Mouse (Mus musculus) hindbrain, embryonic 10.5 days (tissue): ENCODE data around the gene Sart1. TPM values are rescaled to one million over a fixed set of nuclear protein-coding genes. Genes with fewer than 3 reads are reported as not detected.

Source experiments
- DNase-seq: peaks from one replicate; pipeline ENCODE4 v3.0.0-alpha.2; 2017; ENCODE audit warnings: low spot score
- H3K27ac ChIP-seq: fragments of 300-500 bp; sonication (generic); 2 replicates; pipeline ENCODE4 v1.5.1; 2016; ENCODE audit warnings: mild to moderate bottlenecking, moderate library complexity
- H3K27me3 ChIP-seq: fragments of 300-500 bp; sonication (generic); 2 replicates; pipeline ENCODE4 v1.6.1; 2016; ENCODE audit warnings: mild to moderate bottlenecking; ENCODE audit not compliant: poor library complexity, insufficient read depth, severe bottlenecking
- H3K36me3 ChIP-seq: fragments of 300-500 bp; sonication (generic); 2 replicates; pipeline ENCODE4 v1.6.1; 2016; ENCODE audit warnings: mild to moderate bottlenecking, moderate library complexity
- H3K4me1 ChIP-seq: fragments of 300-500 bp; sonication (generic); replicated peaks from 2 replicates; pipeline ENCODE4 v1.6.1; 2016; ENCODE audit warnings: mild to moderate bottlenecking
- H3K4me3 ChIP-seq: fragments of 300-500 bp; sonication (generic); 2 replicates; pipeline ENCODE4 v1.5.1; 2016; ENCODE audit warnings: mild to moderate bottlenecking, moderate library complexity
- H3K9me3 ChIP-seq: fragments of 300-500 bp; sonication (generic); 2 replicates; pipeline ENCODE4 v1.6.1; 2016; ENCODE audit warnings: mild to moderate bottlenecking, moderate library complexity
- WGBS: fragments of 180-500 bp; shearing (Covaris S2); methylation state at CpG from one replicate; pipeline ENCODE4 v1.1.7; 2016; 5-methylcytosine and 5-hydroxymethylcytosine counted together
- polyA plus RNA-seq: library from polyadenylated mRNA; unstranded; fragments of >200 nt; fragmentation: Nextera tagmentation; extraction: Ambion mirVana; gene quantifications from 2 replicates; pipeline ENCODE4 v1.2.1, GENCODE M21; 2016

Gene Sart1
- polyA plus RNA-seq, 1 experiment from 2014 or later: 82.7 TPM

DNA sequence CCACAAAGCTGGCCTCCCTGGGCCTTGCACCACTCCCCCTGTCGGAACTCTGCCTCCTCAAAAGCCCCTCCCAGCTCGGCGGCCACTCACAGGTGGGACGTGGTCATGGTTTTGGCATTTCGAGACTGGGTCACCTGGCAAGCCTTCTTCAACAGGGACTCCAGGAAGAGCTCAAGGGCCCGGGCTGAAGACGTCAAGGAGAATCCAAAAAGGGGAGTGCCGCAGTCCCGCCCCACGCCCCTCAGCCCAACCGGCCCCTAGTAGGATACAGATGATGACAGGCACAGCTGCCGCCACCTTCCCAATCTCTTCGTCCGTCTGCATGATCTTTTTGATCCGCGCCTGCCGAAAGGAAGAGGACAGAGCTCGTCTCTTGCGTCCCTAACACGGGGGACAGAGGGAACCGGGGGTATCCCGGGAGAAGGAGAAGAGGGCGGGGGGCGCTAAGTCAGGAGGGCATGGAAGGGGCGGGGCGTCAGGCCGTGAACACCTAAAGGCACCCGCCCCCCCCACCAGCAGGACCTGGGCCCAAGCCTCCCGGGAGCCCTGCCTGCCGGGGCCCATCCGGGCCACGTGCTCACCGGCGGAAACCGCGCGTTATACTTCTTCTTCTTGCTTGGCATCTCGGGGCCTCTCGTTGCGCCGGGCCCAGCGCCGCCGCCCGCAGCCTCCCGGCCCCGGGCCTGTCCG is 35.7 kb upstream of the Sart1 start:
- Histone ChIP-seq H3K4me1 (peaks cover 42% of the 10 kb centered on the region), H3K27ac (peak overlapping the region; percentile 98), H3K4me3 (peak overlapping the region; percentile 90), H3K36me3 (peaks cover 65% of the 10 kb centered on the region), H3K9me3 (no peaks in the 10 kb centered on the region), H3K27me3 (no peaks in the 10 kb centered on the region)
- no peak for DNase-seq
- under 1% methylated on average over 48 of the region's 48 CpGs for WGBS

GRCm38 (mm10) chr19:5423561-5423960 is 35.1 kb upstream of the Sart1 start:
- Histone ChIP-seq H3K36me3 (peaks cover 65% of the 10 kb centered on the region), H3K4me1 (peaks cover 42% of the 10 kb centered on the region), H3K27ac (peak overlapping the region; percentile 98), H3K9me3 (no peaks in the 10 kb centered on the region), H3K27me3 (no peaks in the 10 kb centered on the region), H3K4me3 (peak overlapping the region; percentile 90)
- WGBS: 73% methylated on average over 12 of the region's 12 CpGs
- no peak for DNase-seq

GRCm38 (mm10) chr19:5422895-5423443 is 34.5 kb upstream of the Sart1 start:
- Histone ChIP-seq H3K4me3 (peak overlapping the region; percentile 90), H3K27ac (peak overlapping the region; percentile 98; the same call in 1 of the 2 replicates)

GRCm38 (mm10) chr19:5422267-5422666 is 33.8 kb upstream of the Sart1 start:
- H3K4me3 ChIP-seq: peak overlapping the region; percentile 1; the same call in 1 of the 2 replicates
- no peak for DNase-seq

More at GRCm38 (mm10) chr19:5422895-5423443, 34.5 kb upstream of the Sart1 start:
- Histone ChIP-seq H3K9me3 (no peaks in the 10 kb centered on the region), H3K4me1 (peaks cover 41% of the 10 kb centered on the region), H3K27me3 (no peaks in the 10 kb centered on the region), H3K36me3 (peaks cover 69% of the 10 kb centered on the region)
- DNase-seq: no peak
- 71% methylated on average over 9 of the region's 9 CpGs for WGBS

DNA sequence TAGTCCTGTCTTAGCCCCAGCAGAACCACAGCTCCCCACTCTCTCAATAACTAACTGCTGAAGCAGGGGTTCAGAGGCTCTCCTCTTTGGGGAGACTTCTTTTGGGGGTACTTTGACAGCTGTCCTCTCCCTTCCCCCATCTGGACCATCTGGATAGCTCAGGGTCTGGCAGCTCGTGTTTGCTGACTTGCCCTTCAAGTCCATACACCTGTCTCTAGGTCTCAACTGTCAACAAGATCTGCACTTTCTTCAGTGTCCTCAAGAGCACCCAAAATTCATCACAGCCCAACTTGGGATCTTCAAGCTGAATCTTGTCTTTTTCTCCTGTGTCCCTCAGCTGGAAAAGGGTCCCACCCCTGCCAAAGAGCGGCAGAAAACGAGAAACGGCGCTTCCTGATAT is 33.3 kb upstream of the Sart1 start:
- Histone ChIP-seq H3K4me1 (peaks cover 34% of the 10 kb centered on the region), H3K9me3 (no peaks in the 10 kb centered on the region), H3K36me3 (peaks cover 65% of the 10 kb centered on the region), H3K27me3 (no peaks in the 10 kb centered on the region), H3K27ac (no peak overlapping the region), H3K4me3 (no peak overlapping the region)
- WGBS: 83% methylated on average over 5 of the region's 5 CpGs
- DNase-seq: no peak

More at GRCm38 (mm10) chr19:5422267-5422666, 33.8 kb upstream of the Sart1 start:
- Histone ChIP-seq H3K9me3 (no peaks in the 10 kb centered on the region), H3K27me3 (no peaks in the 10 kb centered on the region), H3K36me3 (peaks cover 69% of the 10 kb centered on the region), H3K27ac (no peak overlapping the region), H3K4me1 (peaks cover 39% of the 10 kb centered on the region)
- 89% methylated on average over 10 of the region's 10 CpGs for WGBS

DNA sequence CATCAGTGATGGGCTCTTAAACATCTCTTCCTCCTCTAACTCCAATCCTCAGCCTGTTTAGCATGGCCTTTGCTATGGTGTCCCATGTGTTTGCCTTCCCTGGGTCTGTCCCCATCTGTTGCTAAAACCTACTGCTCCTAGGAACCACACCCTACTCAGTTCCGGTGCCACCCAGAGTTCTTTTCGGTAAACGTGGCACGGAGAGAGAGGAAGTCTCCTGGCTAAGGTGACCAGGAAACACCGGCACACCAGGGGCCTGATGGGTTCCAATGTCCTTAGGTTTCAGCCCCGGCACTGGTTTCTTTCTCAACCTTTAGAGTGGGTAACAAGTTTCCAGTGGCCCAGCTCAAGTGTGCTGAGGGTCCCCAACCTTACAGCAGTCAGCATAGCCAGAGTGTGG is 32.1 kb upstream of the Sart1 start:
- Histone ChIP-seq H3K36me3 (peaks cover 54% of the 10 kb centered on the region), H3K4me1 (peaks cover 22% of the 10 kb centered on the region), H3K9me3 (no peaks in the 10 kb centered on the region), H3K27me3 (no peaks in the 10 kb centered on the region), H3K4me3 (no peak overlapping the region; the same call in 1 of the 2 replicates), H3K27ac (no peak overlapping the region)
- DNase-seq: no peak
- 93% methylated on average over 6 of the region's 6 CpGs for WGBS

- Histone ChIP-seq H3K4me3 (no peak overlapping the region), H3K27me3 (no peaks in the 10 kb centered on the region), H3K27ac (no peak overlapping the region), H3K36me3 (peaks cover 54% of the 10 kb centered on the region), H3K9me3 (no peaks in the 10 kb centered on the region), H3K4me1 (peaks cover 21% of the 10 kb centered on the region)
- no peak for DNase-seq
- WGBS: 92% methylated on average over 9 of the region's 9 CpGs
Measured at GRCm38 (mm10) chr19:5419630-5420029, 31.1 kb upstream of the Sart1 start.

DNA sequence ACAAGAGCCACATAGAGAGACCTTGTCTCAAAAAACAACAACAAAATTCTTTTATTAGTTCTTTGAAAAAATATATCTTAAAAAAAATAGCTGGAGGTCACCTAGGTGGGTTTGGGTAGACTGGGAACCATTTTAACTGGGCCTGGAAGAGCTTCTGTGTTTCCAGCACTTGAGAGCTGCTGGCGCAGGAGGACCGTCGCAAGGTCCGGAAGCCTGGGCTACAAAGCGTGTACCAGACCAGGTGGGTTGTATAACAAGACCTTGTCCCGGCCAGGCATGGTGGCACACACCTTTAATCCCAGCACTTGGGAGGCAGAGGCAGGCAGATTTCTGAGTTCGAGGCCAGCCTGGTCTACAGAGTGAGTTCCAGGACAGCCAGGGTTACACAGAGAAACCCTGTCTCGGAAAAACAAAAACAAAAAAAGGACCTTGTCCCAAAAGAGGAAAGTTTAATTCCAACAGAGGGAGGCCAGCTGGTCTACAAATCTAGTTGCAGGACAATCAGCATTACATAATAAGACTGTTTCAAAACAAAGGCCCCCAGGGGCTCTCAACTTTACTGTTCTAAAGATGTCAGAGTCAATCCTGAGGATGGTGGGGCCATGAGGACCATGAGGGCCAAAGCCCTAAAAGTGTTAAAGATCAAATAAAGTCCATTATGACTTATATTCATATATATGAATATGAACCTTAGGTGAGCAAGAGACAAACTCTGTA is 30.4 kb upstream of the Sart1 start:
- no peak for DNase-seq
- WGBS: 94% methylated on average over 8 of the region's 8 CpGs
- peaks cover 54% of the 10 kb centered on the region for H3K36me3 ChIP-seq

GRCm38 (mm10) chr19:5414534-5414957 is 26.0 kb upstream of the Sart1 start:
- no peak for DNase-seq
- H3K4me3 ChIP-seq: no peak overlapping the region
- WGBS: 64% methylated on average over 2 of the region's 2 CpGs
- H3K36me3 ChIP-seq: peaks cover 14% of the 10 kb centered on the region
- H3K27ac ChIP-seq: no peak overlapping the region
- no peaks in the 10 kb centered on the region for H3K27me3 ChIP-seq
- H3K9me3 ChIP-seq: no peaks in the 10 kb centered on the region
- peaks cover 3% of the 10 kb centered on the region; the same call in 1 of the 2 replicates for H3K4me1 ChIP-seq

More for the DNA sequence above, 30.4 kb upstream of the Sart1 start:
- H3K4me1 ChIP-seq: peaks cover 18% of the 10 kb centered on the region
- H3K27me3 ChIP-seq: no peaks in the 10 kb centered on the region
- no peak overlapping the region for H3K27ac ChIP-seq
- H3K9me3 ChIP-seq: no peaks in the 10 kb centered on the region
- H3K4me3 ChIP-seq: no peak overlapping the region

DNA sequence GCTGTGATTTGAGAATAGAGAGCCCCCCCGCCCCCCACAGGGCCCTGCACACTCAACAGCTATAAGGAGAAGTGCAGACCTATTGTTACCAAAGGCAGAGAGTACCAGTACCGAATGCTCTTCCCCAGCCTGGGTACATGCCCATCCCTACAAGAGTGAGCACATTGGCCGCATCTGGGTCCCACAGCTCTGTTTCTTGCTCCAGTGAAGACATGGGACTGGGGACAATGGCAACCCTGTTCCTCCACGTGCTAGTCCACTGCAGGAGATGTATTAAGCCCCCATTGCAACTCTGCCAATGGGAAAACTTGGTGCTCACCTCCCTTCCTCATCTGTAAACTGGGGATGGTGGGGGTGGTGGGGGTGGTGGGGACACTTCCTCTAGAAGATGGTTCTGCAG is 25.3 kb upstream of the Sart1 start:
- Histone ChIP-seq H3K9me3 (no peaks in the 10 kb centered on the region), H3K27me3 (no peaks in the 10 kb centered on the region), H3K27ac (no peak overlapping the region), H3K36me3 (peaks cover 13% of the 10 kb centered on the region), H3K4me1 (peaks cover 3% of the 10 kb centered on the region; the same call in 1 of the 2 replicates), H3K4me3 (no peak overlapping the region)
- no peak for DNase-seq
- WGBS: 75% methylated on average over 4 of the region's 4 CpGs

GRCm38 (mm10) chr19:5411961-5412360 is 23.5 kb upstream of the Sart1 start:
- WGBS: 78% methylated on average over 5 of the region's 5 CpGs
- DNase-seq: no peak
- Histone ChIP-seq H3K27me3 (no peaks in the 10 kb centered on the region), H3K4me1 (peaks cover 15% of the 10 kb centered on the region), H3K36me3 (peaks cover 4% of the 10 kb centered on the region; the same call in 1 of the 2 replicates), H3K9me3 (no peaks in the 10 kb centered on the region), H3K4me3 (no peak overlapping the region), H3K27ac (no peak overlapping the region)

DNA sequence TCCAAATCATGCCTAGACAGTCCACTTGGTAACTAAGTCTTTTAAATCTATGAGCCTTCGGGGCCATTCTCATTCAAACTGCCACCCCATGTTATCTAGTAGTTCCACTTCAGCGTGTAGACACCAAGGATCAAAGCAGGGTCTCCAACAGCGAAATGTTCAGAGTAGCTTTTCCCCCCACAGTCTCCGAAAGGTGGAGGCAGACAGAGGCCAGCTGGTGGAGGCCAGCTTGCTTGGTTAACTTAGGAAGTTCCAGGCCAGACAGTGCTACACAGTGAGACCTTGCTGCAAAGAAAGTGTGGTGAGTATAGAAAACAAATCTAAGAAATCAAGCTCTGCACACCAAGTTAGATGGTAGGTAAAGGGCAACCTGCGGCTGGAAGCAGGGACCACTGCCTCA is 22.1 kb upstream of the Sart1 start:
- DNase-seq: no peak
- Histone ChIP-seq H3K4me1 (peaks cover 21% of the 10 kb centered on the region), H3K9me3 (no peaks in the 10 kb centered on the region), H3K4me3 (no peak overlapping the region), H3K27me3 (no peaks in the 10 kb centered on the region), H3K27ac (no peak overlapping the region), H3K36me3 (peaks cover 4% of the 10 kb centered on the region; the same call in 1 of the 2 replicates)
- WGBS: 90% methylated on average over 5 of the region's 5 CpGs

GRCm38 (mm10) chr19:5409068-5409467 is 20.6 kb upstream of the Sart1 start:
- no peak for DNase-seq
- WGBS: 78% methylated on average over 5 of the region's 5 CpGs

More at GRCm38 (mm10) chr19:5409068-5409467, 20.6 kb upstream of the Sart1 start:
- Histone ChIP-seq H3K4me3 (no peak overlapping the region), H3K4me1 (peaks cover 22% of the 10 kb centered on the region), H3K9me3 (no peaks in the 10 kb centered on the region), H3K27ac (no peak overlapping the region), H3K27me3 (no peaks in the 10 kb centered on the region), H3K36me3 (peaks cover 4% of the 10 kb centered on the region; the same call in 1 of the 2 replicates)
